Comparison of ENCODE assay signal across 27 mouse cellular contexts in the genomic region with DNA sequence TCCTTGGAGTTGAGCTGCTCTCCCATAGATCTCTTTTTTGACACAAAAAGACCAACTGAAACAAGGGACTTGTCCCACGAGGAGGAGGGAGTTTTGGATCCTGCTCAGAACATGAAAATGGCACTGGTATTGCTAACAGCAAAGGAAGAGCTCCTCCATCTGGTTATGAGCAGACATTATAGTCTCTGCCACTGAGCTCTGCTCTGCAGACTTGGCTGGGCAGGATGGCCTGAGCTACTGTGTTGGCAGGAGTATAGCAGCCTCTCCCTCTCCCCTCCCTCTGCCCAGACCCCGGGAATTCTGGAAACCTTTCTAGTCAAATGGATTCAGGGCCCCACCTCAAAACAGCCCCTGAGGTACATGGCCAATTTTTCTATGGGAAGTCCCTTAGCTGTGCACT.
A peak's percentile ranks its signal among the peaks of the same experiment; 100 is the strongest.
DNase-seq lines count a peak whose midpoint lies in the region; ATAC-seq and TF ChIP-seq lines count a peak whose summit lies in the region.
"Had no signal": no experiment of that assay in that cellular context is flagged by ENCODE, and none has a peak within 500 bp of the region (broad histone marks: within the 10 kb centered on the region; RNA-seq: fewer than 3 reads in every experiment).

No protein-coding gene starts in this region.

- no peak overlapping the region for H3K4me3 ChIP-seq in CH12.LX (replicated peaks in 1 of 3; ENCODE audit: low read depth in 2 of 3, low read length in 2 of 3, poor library complexity in 1 of 3)
- no peak overlapping the region for H3K4me3 ChIP-seq in MEL (ENCODE audit: control insufficient read depth in 1 of 2, insufficient read depth in 1 of 2, low read depth in 2 of 2, low read length in 2 of 2)
- H3K4me3 ChIP-seq: embryonic facial prominence, embryonic 13.5 days; erythroblast, embryonic 14.5 days; gastrocnemius, adult 2 months; heart, embryonic 15.5 days; hindbrain, embryonic 15.5 days; limb, embryonic 15.5 days; neural tube, embryonic 15.5 days had no signal

- peak; percentile 22 for TF ChIP-seq RAD21 in CH12.LX (IDR thresholded peaks at IDR 0.05; ENCODE audit: low read depth, low read length)
- TF ChIP-seq RAD21 in MEL (IDR thresholded peaks at IDR 0.05; ENCODE audit: low read depth, low read length): peak; percentile 23

- H3K27me3 ChIP-seq in CH12.LX (replicated peaks) (no peaks in the 10 kb centered on the region), MEL (ENCODE audit: control insufficient read depth in 1 of 2, insufficient read depth in 2 of 2, low read length in 2 of 2) (no peaks in the 10 kb centered on the region)
- H3K27me3 ChIP-seq: embryonic facial prominence, embryonic 13.5 days; heart, embryonic 15.5 days; hindbrain, embryonic 15.5 days; limb, embryonic 15.5 days; neural tube, embryonic 15.5 days had no signal

- TF ChIP-seq EP300 in CH12.LX (IDR thresholded peaks at IDR 0.05; ENCODE audit: low read length): no peak
- TF ChIP-seq EP300 in MEL (IDR thresholded peaks at IDR 0.05; ENCODE audit: low read depth in 1 of 2, low read length in 2 of 2): no peak

- H3K79me2 ChIP-seq in CH12.LX (replicated peaks; ENCODE audit: control insufficient read depth, extremely low read depth, insufficient read depth, poor library complexity, severe bottlenecking) (no peaks in the 10 kb centered on the region), MEL (ENCODE audit: control insufficient read depth, insufficient read depth, low read length, poor library complexity) (no peaks in the 10 kb centered on the region)

- H3K9ac ChIP-seq in CH12.LX (ENCODE audit: insufficient read depth, low read depth) (no peak overlapping the region), MEL (ENCODE audit: control insufficient read depth, low read depth, low read length, poor library complexity, severe bottlenecking) (no peak overlapping the region)
- H3K9ac ChIP-seq: embryonic facial prominence, embryonic 13.5 days; heart, embryonic 15.5 days; hindbrain, embryonic 15.5 days; limb, embryonic 15.5 days; liver, embryonic 14.5 days; lung, embryonic 14.5 days; neural tube, embryonic 15.5 days had no signal

- H3K4me2 ChIP-seq in CH12.LX (ENCODE audit: insufficient read depth, low read depth, poor library complexity, severe bottlenecking): no peak overlapping the region
- H3K4me2 ChIP-seq: embryonic facial prominence, embryonic 13.5 days; heart, embryonic 15.5 days; hindbrain, embryonic 15.5 days; limb, embryonic 15.5 days; lung, embryonic 14.5 days; neural tube, embryonic 15.5 days had no signal

- peaks cover 2 to 25% of the 10 kb centered on the region in 2 experiments; a peak in 3 of 4 replicates for H3K4me1 ChIP-seq in CH12.LX (ENCODE audit: control insufficient read depth in 1 of 2, insufficient read depth in 2 of 2)
- H3K4me1 ChIP-seq in MEL (ENCODE audit: control insufficient read depth in 1 of 2, insufficient read depth in 2 of 2, low read length in 2 of 2): peaks cover 10 to 26% of the 10 kb centered on the region in 2 experiments; a peak in 3 of 4 replicates
- H3K4me1 ChIP-seq: embryonic facial prominence, embryonic 13.5 days; hindbrain, embryonic 15.5 days; limb, embryonic 15.5 days; neural tube, embryonic 15.5 days had no signal

- H3K27ac ChIP-seq in CH12.LX (ENCODE audit: insufficient read depth, low read depth) (no peak overlapping the region), MEL (ENCODE audit: control insufficient read depth, low read depth, low read length) (no peak overlapping the region)
- H3K27ac ChIP-seq: embryonic facial prominence, embryonic 13.5 days; gastrocnemius, adult 2 months; heart, embryonic 15.5 days; hindbrain, embryonic 15.5 days; limb, embryonic 15.5 days; liver, embryonic 14.5 days; neural tube, embryonic 15.5 days had no signal

- DNase-seq in frontal cortex, postnatal 14 days (ENCODE audit: low spot score in 2 of 2): no peak
- peak; percentile 38 to 58 for DNase-seq in layer of hippocampus, postnatal 14 days (ENCODE audit: low spot score in 2 of 2)
- no peak for DNase-seq in layer of hippocampus, adult 9-11 months
- DNase-seq in CH12.LX (ENCODE audit: extremely low read depth) (no peak), MEL (ENCODE audit: low read depth, low spot score) (no peak)
- DNase-seq in neural tube, embryonic 10.5 days (ENCODE audit: extremely low spot score, low spot score): no peak
- DNase-seq: adrenal gland, postnatal 10 days; cerebellum, adult 9-11 months; gastrocnemius, adult 2 months; heart, postnatal 4 days; kidney, postnatal 36 days; layer of hippocampus, postnatal 36 days; lung, embryonic 14.5 days; lung, postnatal 4 days; right cerebral cortex, adult 18-20 months; thymus, adult 2 months; thymus, postnatal 4 days had no signal

- peak; percentile 75; the same call in 1 of the 2 replicates for ATAC-seq in frontal cortex, adult (ENCODE audit: low TSS enrichment)
- ATAC-seq: intestine, embryonic 16.5 days; midbrain, embryonic 16.5 days had no signal

- TF ChIP-seq CTCF in CH12.LX (conservative IDR thresholded peaks at IDR 0.05 in 1 of 2, IDR thresholded peaks at IDR 0.05 in 1 of 2; ENCODE audit: low read depth in 2 of 2, low read length in 2 of 2) (no peak; a peak in 1 of 4 replicates), MEL (IDR thresholded peaks at IDR 0.05 in 2 of 3, conservative IDR thresholded peaks at IDR 0.05 in 1 of 3; ENCODE audit: control insufficient read depth in 1 of 3, insufficient read depth in 1 of 3, low read depth in 2 of 3, low read length in 3 of 3, poor library complexity in 1 of 3, severe bottlenecking in 1 of 3) (peak in 1 of 3 experiments; percentile 22; a peak in 1 of 6 replicates)

- TF ChIP-seq POLR2A in CH12.LX (IDR thresholded peaks at IDR 0.05; ENCODE audit: low read depth, low read length) (no peak), MEL (IDR thresholded peaks at IDR 0.05; ENCODE audit: control insufficient read depth in 1 of 2, insufficient read depth in 1 of 2, low read depth in 1 of 2, low read length in 2 of 2, poor library complexity in 1 of 2) (no peak)

- H3K36me3 ChIP-seq in CH12.LX (replicated peaks in 1 of 2; ENCODE audit: control insufficient read depth in 1 of 2, insufficient read depth in 1 of 2, low read length in 1 of 2) (peaks cover 0 to 15% of the 10 kb centered on the region in 2 experiments), MEL (ENCODE audit: control insufficient read depth in 1 of 2, insufficient read depth in 2 of 2, low read length in 2 of 2) (peaks cover 0 to 19% of the 10 kb centered on the region in 2 experiments; a peak in 2 of 4 replicates)
- H3K36me3 ChIP-seq: heart, embryonic 15.5 days; hindbrain, embryonic 15.5 days; neural tube, embryonic 15.5 days had no signal

- H3K9me3 ChIP-seq in CH12.LX (replicated peaks; ENCODE audit: low read length) (no peaks in the 10 kb centered on the region), MEL (replicated peaks; ENCODE audit: insufficient read depth, low read length) (no peaks in the 10 kb centered on the region)
- H3K9me3 ChIP-seq: embryonic facial prominence, embryonic 13.5 days; heart, embryonic 15.5 days; hindbrain, embryonic 15.5 days; limb, embryonic 15.5 days; neural tube, embryonic 15.5 days had no signal

- dilution Hi-C loops in CH12.LX (cut with MboI; ENCODE audit: extremely low pct_ligation_motif_present, extremely low pct_unique_long_range_greater_than_20kb, low sequenced_read_pairs): no loop called here

- in situ Hi-C loops in CH12.LX (cut with MboI; ENCODE audit: low pct_ligation_motif_present, low pct_unique_long_range_greater_than_20kb, low sequenced_read_pairs): loop anchor here (5.0 kb wide), 1 partner anchor 153 kb away; a partner anchor contains a TSS

TF ChIP-seq in CH12.LX, 34 proteins besides CTCF, POLR2A, EP300 and RAD21:
- TF ChIP-seq MYC (IDR thresholded peaks at IDR 0.05; ENCODE audit: low read depth, low read length) (no peak), SMC3 (IDR thresholded peaks at IDR 0.05; ENCODE audit: low read depth, low read length) (peak; percentile 22; the same call in 1 of the 2 replicates)

TF ChIP-seq in MEL, 35 proteins besides CTCF, POLR2A, EP300 and RAD21:
- no peak for TF ChIP-seq SIN3A (IDR thresholded peaks at IDR 0.05; ENCODE audit: low read length)
- TF ChIP-seq TCF12 (IDR thresholded peaks at IDR 0.05; ENCODE audit: low read depth, low read length): no peak
- TF ChIP-seq NRF1 (IDR thresholded peaks at IDR 0.05; ENCODE audit: insufficient read depth, low read depth, low read length, poor library complexity, severe bottlenecking): no peak
- TF ChIP-seq JUND (IDR thresholded peaks at IDR 0.05; ENCODE audit: low read depth, low read length): no peak
- TF ChIP-seq ZMIZ1 (IDR thresholded peaks at IDR 0.05; ENCODE audit: low read depth, low read length): no peak
- TF ChIP-seq ETS1 (IDR thresholded peaks at IDR 0.05; ENCODE audit: low read depth, low read length): no peak
- TF ChIP-seq POLR2AphosphoS2 (IDR thresholded peaks at IDR 0.05; ENCODE audit: low read length): no peak
- no peak for TF ChIP-seq RCOR1 (IDR thresholded peaks at IDR 0.05; ENCODE audit: low read depth, low read length)
- TF ChIP-seq MEF2A (IDR thresholded peaks at IDR 0.05; ENCODE audit: extremely low read depth, insufficient replicate concordance, low read depth, low read length, poor library complexity, severe bottlenecking): no peak
- TF ChIP-seq HCFC1 (IDR thresholded peaks at IDR 0.05; ENCODE audit: low read depth, low read length): no peak
- no peak for TF ChIP-seq SMC3 (IDR thresholded peaks at IDR 0.05; ENCODE audit: low read depth, low read length)
- no peak for TF ChIP-seq CHD1 (IDR thresholded peaks at IDR 0.05; ENCODE audit: low read depth, low read length)
- TF ChIP-seq E2F4 (IDR thresholded peaks at IDR 0.05; ENCODE audit: borderline replicate concordance, low read depth, low read length): no peak
- TF ChIP-seq CHD2 (IDR thresholded peaks at IDR 0.05; ENCODE audit: low read length): no peak

Comparison
In these comparisons a context has a peak if more than half of its experiments do, and no peak if none do; other contexts are left out.
1. DNase-seq: peak in layer of hippocampus, postnatal 14 days (2 of 2); none in frontal cortex, postnatal 14 days (0 of 2), layer of hippocampus, adult 9-11 months (single experiment), CH12.LX (single experiment), MEL (single experiment) and neural tube, embryonic 10.5 days (single experiment).